Mouse (Mus musculus) MEL (cell line): Measurements from ENCODE around the gene Pfkfb4. TPM values are rescaled to one million over a fixed set of nuclear protein-coding genes. Genes with fewer than 3 reads are reported as not detected.
A peak's percentile ranks its signal among the peaks of the same experiment; 100 is the strongest.

Experiments used
- DNase-seq: peaks from one replicate; pipeline ENCODE4 v3.0.0; 2011; ENCODE audit warnings: low read depth, low spot score
- H3K27ac ChIP-seq: 2 replicates; pipeline ENCODE4 v1.5.1; 2012; ENCODE audit warnings: low read depth, mild to moderate bottlenecking, control low read depth, low read length, moderate library complexity; ENCODE audit not compliant: control insufficient read depth
- H3K27me3 ChIP-seq, 2 experiments: fragments of 150-350 bp in 1 of 2; sonication (generic) in 1 of 2; 2 replicates each; pipeline ENCODE4 v1.6.1; 2012; ENCODE audit warnings: low read length in 2 of 2, mild to moderate bottlenecking in 2 of 2, improper control_type of control experiment in 1 of 2, moderate library complexity in 1 of 2; ENCODE audit not compliant: insufficient read depth in 2 of 2, control insufficient read depth in 1 of 2
- H3K36me3 ChIP-seq, 2 experiments: 2 replicates each; pipeline ENCODE4 v1.6.1; 2012 to 2014; ENCODE audit warnings: low read length in 2 of 2, improper control_type of control experiment in 1 of 2, inconsistent platforms in 1 of 2, mild to moderate bottlenecking in 1 of 2; ENCODE audit not compliant: insufficient read depth in 2 of 2, control insufficient read depth in 1 of 2
- H3K4me1 ChIP-seq, 2 experiments: fragments of 150-350 bp in 1 of 2; sonication (generic) in 1 of 2; 2 replicates each; pipeline ENCODE4 v1.6.1; 2012; ENCODE audit warnings: low read length in 2 of 2, improper control_type of control experiment in 1 of 2, mild to moderate bottlenecking in 1 of 2; ENCODE audit not compliant: insufficient read depth in 2 of 2, control insufficient read depth in 1 of 2
- H3K4me3 ChIP-seq, 2 experiments: fragments of 150-350 bp in 1 of 2; sonication (generic) in 1 of 2; 2 replicates each; pipeline ENCODE4 v1.5.1; 2012; ENCODE audit warnings: low read depth in 2 of 2, low read length in 2 of 2, mild to moderate bottlenecking in 2 of 2, moderate library complexity in 2 of 2, control low read depth in 1 of 2, improper control_type of control experiment in 1 of 2; ENCODE audit not compliant: control insufficient read depth in 1 of 2, insufficient read depth in 1 of 2
- H3K79me2 ChIP-seq: 2 replicates; pipeline ENCODE4 v1.6.1; 2012; ENCODE audit warnings: mild to moderate bottlenecking, low read length, moderate library complexity; ENCODE audit not compliant: control insufficient read depth, poor library complexity, insufficient read depth
- H3K9ac ChIP-seq: 2 replicates; pipeline ENCODE4 v1.6.1; 2012; ENCODE audit warnings: low read depth, mild to moderate bottlenecking, control low read depth, low read length, moderate library complexity; ENCODE audit not compliant: control insufficient read depth, poor library complexity, severe bottlenecking
- H3K9me3 ChIP-seq: fragments of 150-350 bp; sonication (generic); replicated peaks from 2 replicates; pipeline ENCODE4 v1.6.1; 2012; ENCODE audit warnings: mild to moderate bottlenecking, low read length, improper control_type of control experiment, moderate library complexity; ENCODE audit not compliant: insufficient read depth
- CHD2 ChIP-seq: IDR thresholded peaks from 2 replicates; pipeline ENCODE4 v1.6.1; 2011; ENCODE audit warnings: low read length, improper control_type of control experiment
- CTCF ChIP-seq, 3 experiments: IDR thresholded peaks in 2 of 3; conservative IDR thresholded peaks in 1 of 3; 2 replicates each; pipeline ENCODE4 v1.5.1; 2011 to 2012; ENCODE audit warnings: low read length in 3 of 3, low read depth in 2 of 3, mild to moderate bottlenecking in 2 of 3, improper control_type of control experiment in 1 of 3, inconsistent platforms in 1 of 3, mixed read lengths in 1 of 3, moderate library complexity in 1 of 3; ENCODE audit not compliant: control insufficient read depth in 1 of 3, insufficient read depth in 1 of 3, poor library complexity in 1 of 3, severe bottlenecking in 1 of 3
- ELF1 ChIP-seq: IDR thresholded peaks from 2 replicates; pipeline ENCODE4 v1.6.1; 2014; ENCODE audit warnings: low read depth, mild to moderate bottlenecking, inconsistent platforms, low read length, improper control_type of control experiment, moderate library complexity
- EP300 ChIP-seq, 2 experiments: IDR thresholded peaks; 2 replicates each; pipeline ENCODE4 v1.6.1; 2011; ENCODE audit warnings: improper control_type of control experiment in 2 of 2, low read length in 2 of 2, low read depth in 1 of 2, mild to moderate bottlenecking in 1 of 2
- GATA1 ChIP-seq: IDR thresholded peaks from 2 replicates; pipeline ENCODE4 v1.6.1; 2011; ENCODE audit warnings: low read depth, low read length, improper control_type of control experiment
- HCFC1 ChIP-seq: IDR thresholded peaks from 2 replicates; pipeline ENCODE4 v1.6.1; 2012; ENCODE audit warnings: low read depth, mild to moderate bottlenecking, inconsistent platforms, low read length, improper control_type of control experiment, moderate library complexity
- MAFK ChIP-seq: IDR thresholded peaks from 2 replicates; pipeline ENCODE4 v1.6.1; 2011; ENCODE audit warnings: low read depth, mild to moderate bottlenecking, low read length, improper control_type of control experiment, borderline replicate concordance
- MEF2A ChIP-seq: IDR thresholded peaks from 2 replicates; pipeline ENCODE4 v1.6.1; 2014; ENCODE audit warnings: low read depth, mild to moderate bottlenecking, inconsistent platforms, low read length, improper control_type of control experiment; ENCODE audit not compliant: poor library complexity, insufficient replicate concordance, severe bottlenecking; ENCODE audit errors: extremely low read depth
- MXI1 ChIP-seq: IDR thresholded peaks from 2 replicates; pipeline ENCODE4 v1.6.1; 2011; ENCODE audit warnings: mild to moderate bottlenecking, low read depth, low read length, improper control_type of control experiment
- MYB ChIP-seq: IDR thresholded peaks from 2 replicates; pipeline ENCODE4 v1.6.1; 2011; ENCODE audit warnings: mild to moderate bottlenecking, low read depth, low read length, improper control_type of control experiment
- MYC ChIP-seq: IDR thresholded peaks from 2 replicates; pipeline ENCODE4 v1.6.1; 2011; ENCODE audit warnings: low read depth, mild to moderate bottlenecking, low read length, improper control_type of control experiment, moderate library complexity
- NELFE ChIP-seq: IDR thresholded peaks from 2 replicates; pipeline ENCODE4 v1.6.1; 2011; ENCODE audit warnings: low read depth, low read length, improper control_type of control experiment
- POLR2A ChIP-seq, 2 experiments: IDR thresholded peaks; 2 replicates each; pipeline ENCODE4 v1.6.1; 2011 to 2012; ENCODE audit warnings: low read length in 2 of 2, mild to moderate bottlenecking in 2 of 2, control low read depth in 1 of 2, improper control_type of control experiment in 1 of 2, low read depth in 1 of 2, moderate library complexity in 1 of 2; ENCODE audit not compliant: control insufficient read depth in 1 of 2, insufficient read depth in 1 of 2, poor library complexity in 1 of 2
- POLR2AphosphoS2 ChIP-seq: IDR thresholded peaks from 2 replicates; pipeline ENCODE4 v1.6.1; 2011; ENCODE audit warnings: low read length, improper control_type of control experiment
- POLR2AphosphoS5 ChIP-seq: IDR thresholded peaks from 2 replicates; pipeline ENCODE4 v1.6.1; 2012; ENCODE audit warnings: low read depth, borderline replicate concordance, mild to moderate bottlenecking, inconsistent platforms, low read length, moderate library complexity, mixed read lengths
- RAD21 ChIP-seq: IDR thresholded peaks from 2 replicates; pipeline ENCODE4 v1.6.1; 2011; ENCODE audit warnings: mild to moderate bottlenecking, low read depth, low read length, improper control_type of control experiment
- SIN3A ChIP-seq: IDR thresholded peaks from 2 replicates; pipeline ENCODE4 v1.6.1; 2012; ENCODE audit warnings: low read length, improper control_type of control experiment, inconsistent platforms
- SMC3 ChIP-seq: IDR thresholded peaks from 2 replicates; pipeline ENCODE4 v1.6.1; 2011; ENCODE audit warnings: low read depth, low read length, improper control_type of control experiment
- TAL1 ChIP-seq: IDR thresholded peaks from 2 replicates; pipeline ENCODE4 v1.6.1; 2012; ENCODE audit warnings: mild to moderate bottlenecking, inconsistent platforms, low read length, moderate library complexity, mixed read lengths
- TBP ChIP-seq: IDR thresholded peaks from 2 replicates; pipeline ENCODE4 v1.8.0; 2011; ENCODE audit warnings: low read depth, low read length, improper control_type of control experiment
- TCF12 ChIP-seq: IDR thresholded peaks from 2 replicates; pipeline ENCODE4 v1.6.1; 2014; ENCODE audit warnings: low read depth, mild to moderate bottlenecking, inconsistent platforms, low read length, improper control_type of control experiment, moderate library complexity
- UBTF ChIP-seq: IDR thresholded peaks from 2 replicates; pipeline ENCODE4 v1.6.1; 2012; ENCODE audit warnings: low read depth, mild to moderate bottlenecking, inconsistent platforms, low read length, improper control_type of control experiment, moderate library complexity, borderline replicate concordance; ENCODE audit not compliant: insufficient read depth
- USF2 ChIP-seq, 2 experiments: IDR thresholded peaks; 2 replicates each; pipeline ENCODE4 v1.6.1; 2011 to 2012; ENCODE audit warnings: improper control_type of control experiment in 2 of 2, low read length in 2 of 2, borderline replicate concordance in 1 of 2, inconsistent platforms in 1 of 2, low read depth in 1 of 2, mild to moderate bottlenecking in 1 of 2; ENCODE audit not compliant: insufficient read depth in 1 of 2
- ZC3H11A ChIP-seq: IDR thresholded peaks from 2 replicates; pipeline ENCODE4 v1.6.1; 2012; ENCODE audit warnings: low read depth, mild to moderate bottlenecking, inconsistent platforms, low read length, improper control_type of control experiment
- ZKSCAN1 ChIP-seq: IDR thresholded peaks from 2 replicates; pipeline ENCODE4 v1.6.1; 2012; ENCODE audit warnings: low read depth, mild to moderate bottlenecking, inconsistent platforms, low read length, improper control_type of control experiment, moderate library complexity
- ZMIZ1 ChIP-seq: IDR thresholded peaks from 2 replicates; pipeline ENCODE4 v1.6.1; 2012; ENCODE audit warnings: low read depth, mild to moderate bottlenecking, inconsistent platforms, low read length, improper control_type of control experiment, moderate library complexity
- ZNF384 ChIP-seq: IDR thresholded peaks from 2 replicates; pipeline ENCODE4 v1.6.1; 2012; ENCODE audit warnings: low read depth, mild to moderate bottlenecking, inconsistent platforms, low read length, improper control_type of control experiment
- polyA plus RNA-seq, 2 experiments: library from polyadenylated mRNA; stranded (reverse) in 1 of 2; unstranded in 1 of 2; fragments of >175 nt in 1 of 2; fragments of >200 nt in 1 of 2; gene quantifications; 2 replicates each; pipeline versions ENCODE4 v1.2.1 to v1.2.4; 2012; ENCODE audit warnings: low replicate concordance in 2 of 2, low read depth in 1 of 2; ENCODE audit not compliant: insufficient read length in 2 of 2, insufficient read depth in 1 of 2, missing spikeins in 1 of 2
- total RNA-seq: library from RNA; depleted of rRNA; stranded (reverse); fragments of 300-350 nt; gene quantifications from 2 replicates; pipeline ENCODE4 v1.2.3, GENCODE M21; 2012

The Pfkfb4 gene
- total and polyA plus RNA-seq, 3 experiments = 3.2 to 6.4 TPM; not detected in 1

DNA sequence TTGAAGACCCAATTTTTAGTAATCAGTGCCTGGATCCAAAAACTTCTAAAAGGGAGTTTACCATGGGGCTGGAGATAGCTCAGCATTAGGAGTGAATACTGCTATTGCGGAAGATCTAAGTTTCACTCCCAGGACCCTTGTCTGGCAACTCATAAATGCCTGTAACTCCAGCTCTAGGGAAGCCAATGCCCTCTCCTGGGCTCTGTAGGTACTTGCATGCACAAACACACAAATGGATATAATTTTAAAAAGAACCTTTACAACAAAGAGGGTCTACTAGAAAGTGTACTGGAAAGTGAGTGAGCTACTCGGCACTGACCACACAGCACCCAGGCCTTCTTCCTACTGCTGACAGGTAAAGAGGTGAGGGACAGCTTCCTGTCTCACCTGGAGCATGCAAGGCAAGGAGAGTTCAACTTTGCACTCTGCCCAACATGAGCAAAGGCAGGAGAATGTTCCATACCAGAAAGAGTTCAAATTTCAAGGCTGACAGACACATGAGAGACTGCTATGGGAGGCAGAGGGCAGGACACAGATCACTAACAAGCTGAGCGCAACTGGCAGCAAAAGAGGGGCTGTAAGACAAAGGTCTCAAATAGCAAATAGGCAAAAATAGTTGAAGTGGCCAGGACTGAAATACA lies 76.6 kb downstream of the Pfkfb4 start:
- Histone ChIP-seq H3K9ac (no peak overlapping the region), H3K27ac (no peak overlapping the region), H3K4me1 (peaks cover 0 to 6% of the 10 kb centered on the region in 2 experiments; a peak in 1 of 4 replicates), H3K9me3 (no peaks in the 10 kb centered on the region), H3K27me3 (no peaks in the 10 kb centered on the region), H3K36me3 (peaks cover 7 to 8% of the 10 kb centered on the region in 2 experiments), H3K79me2 (peaks cover 10% of the 10 kb centered on the region), H3K4me3 (no peak overlapping the region)
- no peak for DNase-seq
- TF ChIP-seq ZKSCAN1 = no peak
- TF ChIP-seq GATA1 = no peak
- no peak for TF ChIP-seq ELF1
- TF ChIP-seq MAFK = no peak
- TF ChIP-seq TAL1 = no peak
- no peak for TF ChIP-seq TCF12
- no peak for TF ChIP-seq NELFE
- TF ChIP-seq EP300 (IDR thresholded peaks at IDR 0.05; ENCODE audit: low read depth in 1 of 2, low read length in 2 of 2) = no peak
- peak; percentile 4 for TF ChIP-seq RAD21
- no peak for TF ChIP-seq USF2 (IDR thresholded peaks at IDR 0.05; ENCODE audit: borderline replicate concordance in 1 of 2, insufficient read depth in 1 of 2, low read depth in 1 of 2, low read length in 2 of 2)
- peak; percentile 33; the same call in 1 of the 2 replicates for TF ChIP-seq SMC3
- TF ChIP-seq CTCF (IDR thresholded peaks at IDR 0.05 in 2 of 3, conservative IDR thresholded peaks at IDR 0.05 in 1 of 3; ENCODE audit: control insufficient read depth in 1 of 3, insufficient read depth in 1 of 3, low read depth in 2 of 3, low read length in 3 of 3, poor library complexity in 1 of 3, severe bottlenecking in 1 of 3) = peak in 1 of 3 experiments; percentile 28; a peak in 3 of 6 replicates
- no peak for TF ChIP-seq MEF2A
- TF ChIP-seq CHD2 = no peak
- no peak for TF ChIP-seq MYB

DNA sequence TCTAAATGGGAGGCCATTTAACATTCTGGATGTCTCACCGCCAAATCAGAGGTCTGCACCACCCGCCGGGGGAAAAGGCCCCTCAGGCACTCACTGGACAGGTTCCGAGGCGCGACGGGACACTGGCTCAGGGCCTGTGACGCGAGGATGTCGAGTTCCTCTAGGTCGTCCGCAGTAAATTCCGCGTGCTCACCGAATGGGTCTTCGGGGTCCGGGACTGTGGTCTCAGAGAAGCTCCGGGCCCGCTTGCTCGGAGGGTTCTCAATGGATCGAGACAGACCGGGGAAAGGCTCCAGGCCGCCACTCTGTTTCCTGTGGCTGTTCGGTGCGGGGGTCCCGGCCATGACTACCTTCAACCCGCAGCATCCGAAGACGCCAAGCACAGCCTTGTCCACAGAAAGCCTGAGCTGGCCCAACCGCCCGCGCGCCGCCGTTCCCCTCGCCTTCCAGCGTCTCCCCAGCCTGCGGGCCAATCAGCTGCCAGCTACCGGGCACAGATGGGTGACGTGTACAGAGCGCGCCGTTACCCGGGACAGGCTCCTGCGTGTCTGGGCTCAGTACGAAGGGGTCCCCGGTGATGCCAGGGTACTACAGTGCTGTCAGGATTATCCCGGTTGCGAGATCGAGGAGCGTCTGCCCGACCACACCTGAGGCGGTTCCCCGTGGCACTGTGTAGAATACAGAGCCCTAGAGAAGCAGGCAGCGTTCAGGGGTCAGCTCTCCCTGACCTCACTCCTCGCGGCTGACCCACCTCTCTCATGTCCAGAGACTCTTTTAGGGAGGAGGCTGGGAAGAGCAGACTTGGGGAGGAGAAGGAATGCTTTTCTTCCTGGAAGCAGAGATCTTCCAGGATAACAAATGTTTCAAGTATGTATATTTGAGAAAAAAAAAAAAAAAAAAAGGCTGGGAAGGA lies 82.3 kb downstream of the Pfkfb4 start, which contains the start of gene Atrip:
Atrip (minus strand) TSS at position 464 of the 913 bp plus-strand sequence.
- Histone ChIP-seq H3K79me2 (peaks cover 22% of the 10 kb centered on the region), H3K9ac (peak within 1 kb of the TSS; percentile 86), H3K27me3 (no peaks in the 10 kb centered on the region), H3K9me3 (no peaks in the 10 kb centered on the region), H3K4me3 (peak within 1 kb of the TSS; percentile 69 to 82), H3K4me1 (peaks cover 6 to 17% of the 10 kb centered on the region in 2 experiments; a peak in 3 of 4 replicates), H3K27ac (peak within 1 kb of the TSS; percentile 39), H3K36me3 (peaks cover 6 to 15% of the 10 kb centered on the region in 2 experiments)
- peak; percentile 93 for DNase-seq
- 0 out of 2 replicates have a peak, but pooled peaks have one; percentile 60 for TF ChIP-seq UBTF
- TF ChIP-seq MXI1 = peak; percentile 89
- peak; percentile 86 for TF ChIP-seq HCFC1
- TF ChIP-seq ZC3H11A = no peak
- peak; percentile 81 for TF ChIP-seq POLR2AphosphoS2
- TF ChIP-seq POLR2AphosphoS5 = no peak
- peak; percentile 57 for TF ChIP-seq ZNF384
- TF ChIP-seq MYC = peak; percentile 59; the same call in 1 of the 2 replicates
- peak; percentile 79 to 90 for TF ChIP-seq POLR2A (IDR thresholded peaks at IDR 0.05; ENCODE audit: control insufficient read depth in 1 of 2, insufficient read depth in 1 of 2, low read depth in 1 of 2, low read length in 2 of 2, poor library complexity in 1 of 2)
- TF ChIP-seq ZMIZ1 = peak; percentile 79
- peak; percentile 90 for TF ChIP-seq NELFE
- TF ChIP-seq TCF12 = 0 out of 2 replicates have a peak, but pooled peaks have one; percentile 12
- no peak for TF ChIP-seq TAL1
- TF ChIP-seq TBP = peak; percentile 55; the same call in 1 of the 2 replicates
- TF ChIP-seq SIN3A = peak; percentile 86
- 0 out of 2 replicates have a peak, but pooled peaks have one; percentile 22 for TF ChIP-seq ELF1
